Mouse (Mus musculus) frontal cortex, postnatal 14 days (tissue): ENCODE data around the gene Cby1.
"Not testable (repeated sequence)": the region's sequence is repeated elsewhere in the genome, so short reads cannot be mapped to it uniquely, and the experiment has no call there.

Experiments used
- DNase-seq, 2 experiments: peaks; one replicate each; pipeline ENCODE4 v3.0.0; 2022; ENCODE audit warnings: low spot score in 2 of 2

The Cby1 gene

DNA sequence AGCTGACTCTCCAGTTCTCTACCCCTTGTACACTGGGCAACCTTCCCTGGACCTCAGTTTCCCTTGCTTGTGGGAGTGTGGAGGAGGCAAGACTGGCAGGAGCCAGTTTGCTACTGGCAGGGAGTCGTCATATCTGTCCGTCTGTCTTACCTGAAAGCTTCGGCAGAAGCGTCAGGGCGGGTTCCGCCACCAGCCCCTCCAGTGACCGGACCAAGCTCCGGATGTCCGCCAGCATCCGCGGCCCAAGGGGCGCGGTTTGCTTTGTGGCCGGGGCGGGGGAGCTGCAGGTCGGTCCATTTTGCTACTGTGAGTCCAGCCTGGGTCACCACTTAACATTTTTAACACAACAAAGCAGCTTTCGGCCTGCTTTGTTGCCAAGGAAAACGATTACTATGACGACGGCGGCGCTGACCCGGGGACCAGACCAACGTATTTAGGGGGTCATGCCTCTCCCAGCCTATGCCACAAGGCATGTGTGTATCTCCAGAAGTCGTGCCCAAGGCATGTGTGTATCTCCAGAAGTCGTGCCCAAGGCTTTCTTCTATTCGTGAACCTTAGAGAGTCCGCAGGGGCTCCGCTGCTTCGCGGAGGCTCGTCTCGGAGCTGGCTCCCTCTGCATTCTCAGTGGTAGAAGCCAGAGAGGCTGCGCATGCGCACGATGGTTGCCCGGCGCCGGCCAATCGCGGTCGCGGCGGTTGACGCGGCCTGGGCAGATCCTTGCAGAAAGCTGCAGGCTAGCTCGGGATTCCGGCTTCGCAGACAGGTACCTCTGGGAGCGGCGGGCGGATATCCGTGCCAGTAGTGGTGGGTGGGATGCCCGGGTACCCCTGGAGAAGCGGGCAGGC lies at the start of gene Cby1, which contains the start of gene Fam227a:
Gene Cby1 (plus strand): TSS at position 669 of the 845 bp plus-strand sequence.
Gene Fam227a (minus strand): TSS at position 426 of the 845 bp plus-strand sequence.
- DNase-seq = peak; percentile 90 to 96

DNA sequence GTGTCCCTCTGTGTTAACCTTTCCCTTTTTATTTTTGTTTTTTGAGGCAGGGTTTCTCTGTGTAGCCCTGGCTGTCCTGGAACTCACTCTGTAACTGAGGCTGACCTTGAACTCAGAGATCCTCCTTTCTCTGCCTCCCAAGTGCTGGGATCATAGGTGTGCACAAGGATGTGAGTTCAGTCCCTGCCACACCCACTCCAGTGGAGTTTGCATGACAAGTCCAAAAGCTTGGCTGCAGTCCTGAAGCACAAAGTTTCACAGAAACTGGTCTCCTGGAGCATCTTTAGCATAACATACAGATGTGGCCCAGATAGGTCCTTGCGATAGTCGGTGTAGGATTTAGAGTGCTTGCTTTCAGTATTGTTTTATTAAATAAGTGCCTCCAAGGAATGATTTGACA lies 49.8 kb upstream of the Cby1 start:
- no peak for DNase-seq

- no peak for DNase-seq
These were observed 43.5 kb upstream of the Cby1 start for GRCm38 (mm10) chr15:79615501-79615900.

DNA sequence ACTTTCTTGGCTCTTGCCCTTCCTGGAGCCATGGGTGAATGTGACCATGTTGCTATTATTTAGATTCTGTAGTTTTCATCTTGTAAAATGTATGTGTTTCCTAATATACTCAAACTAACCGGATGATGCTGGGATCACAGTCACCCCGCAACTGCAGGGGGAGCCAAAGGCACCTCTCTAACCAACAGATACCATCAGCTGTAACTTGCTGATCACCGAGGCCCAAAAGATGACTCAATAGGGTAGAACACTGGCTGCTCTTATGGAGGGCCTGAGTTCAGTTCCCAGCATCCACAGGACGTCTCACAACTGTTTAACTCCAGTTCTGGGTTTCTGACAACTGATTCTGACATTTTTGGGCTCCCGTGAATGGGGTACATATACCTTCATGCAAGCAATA lies 42.3 kb upstream of the Cby1 start:
- no peak for DNase-seq

DNA sequence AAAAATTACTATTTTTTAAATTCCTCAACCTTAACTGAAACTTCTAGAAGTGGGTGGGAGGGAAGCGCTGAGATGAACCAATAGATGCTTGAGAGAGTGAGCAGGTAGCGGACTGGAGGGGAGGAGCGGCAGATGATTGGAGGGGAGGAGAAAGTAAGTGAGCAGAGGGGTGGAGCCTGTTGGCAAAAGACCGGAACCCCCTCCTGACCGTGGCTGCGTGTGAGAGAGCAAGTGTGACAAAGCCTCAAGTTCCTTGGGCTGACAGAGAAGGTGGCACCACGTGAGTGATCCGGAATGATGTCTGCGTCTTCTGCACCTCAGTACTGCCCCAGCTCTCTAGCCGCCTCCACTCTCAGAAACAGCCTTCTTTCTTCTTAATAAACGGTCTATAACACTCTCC lies 41.9 kb upstream of the Cby1 start:
- no peak for DNase-seq

- no peak for DNase-seq
These were observed 40.5 kb upstream of the Cby1 start for GRCm38 (mm10) chr15:79618456-79618855.

DNA sequence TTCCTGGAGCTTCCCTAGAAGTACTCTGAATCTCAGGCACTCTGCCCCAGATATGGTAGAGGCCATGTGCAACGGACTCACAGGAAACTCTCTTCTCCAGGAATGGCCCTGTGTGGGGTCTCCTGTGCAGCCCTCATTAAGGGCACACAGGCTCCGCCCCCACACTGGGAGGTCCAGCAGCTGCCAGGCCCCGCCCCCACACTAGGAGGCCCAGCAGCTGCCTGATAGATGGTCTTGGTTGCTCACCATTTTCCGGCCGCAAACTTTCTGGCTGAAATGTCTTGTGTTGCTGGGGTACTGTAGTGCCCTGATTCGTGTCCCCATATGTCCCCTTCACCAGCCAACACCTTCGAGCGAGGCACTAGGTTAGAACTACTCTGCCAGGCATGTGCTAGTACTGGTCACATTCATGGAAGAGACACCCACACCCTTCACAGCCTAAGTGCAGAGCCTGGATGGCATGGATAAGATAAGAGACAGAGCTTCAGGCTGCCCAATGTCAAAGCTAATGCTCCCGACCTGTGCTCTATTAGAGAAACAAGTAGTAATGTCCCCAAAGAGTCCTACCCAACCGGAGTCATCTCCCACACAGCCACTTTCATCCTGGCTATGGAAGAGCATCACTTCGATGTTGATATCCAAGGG lies 39.1 kb upstream of the Cby1 start:
- DNase-seq = no peak

DNA sequence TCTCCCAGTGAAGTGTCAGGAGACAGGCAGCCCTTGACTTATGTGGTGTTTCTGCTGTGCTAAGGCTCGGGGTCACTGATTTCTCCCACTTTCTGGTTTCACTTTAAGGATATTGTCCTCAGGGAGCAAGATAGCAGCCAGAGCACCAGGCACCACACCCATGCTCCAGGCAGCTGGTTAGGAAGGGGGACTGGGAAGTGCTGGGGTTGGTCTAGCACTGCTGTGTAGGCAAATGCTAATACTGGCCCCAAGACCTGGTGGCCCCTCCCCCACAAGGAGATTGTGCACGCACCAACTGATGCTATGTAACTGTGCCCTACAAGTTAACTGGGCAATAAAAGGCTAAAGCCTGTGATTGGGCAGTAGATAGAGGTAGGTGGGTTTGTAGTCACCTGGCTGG lies 28.5 kb upstream of the Cby1 start:
- DNase-seq = no peak

DNA sequence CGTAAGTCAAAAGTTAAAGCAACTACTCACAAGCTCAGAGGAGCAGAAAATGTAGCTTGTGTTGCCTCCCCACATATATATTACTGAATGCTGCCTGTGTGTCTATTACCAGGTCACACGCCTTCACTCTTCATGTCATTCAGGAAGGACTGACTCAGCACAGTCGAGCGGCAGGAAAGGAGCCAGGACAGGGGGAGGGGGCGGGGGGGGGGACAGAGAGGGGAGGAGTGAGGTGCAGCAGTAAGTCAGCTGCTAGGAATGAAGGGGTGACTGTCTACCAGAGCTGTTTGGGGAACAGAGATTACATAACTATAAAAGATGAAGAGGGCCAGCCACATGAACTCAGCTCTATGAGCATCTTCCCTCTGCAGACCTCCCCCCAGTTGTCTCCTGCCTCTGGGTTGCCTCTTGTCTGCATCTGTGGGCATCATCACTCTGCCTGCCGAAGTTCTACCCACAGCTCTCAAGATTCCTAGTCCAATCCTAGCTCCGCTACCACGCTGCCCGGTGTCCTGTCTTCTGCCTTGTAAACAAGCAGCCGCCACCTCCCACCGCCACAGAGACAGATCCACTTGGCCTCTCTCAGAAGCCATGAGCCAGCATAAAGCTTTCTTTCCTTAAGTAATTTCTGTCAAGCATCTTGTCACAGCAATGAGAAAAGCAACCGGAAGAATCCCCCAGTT lies 17.7 kb upstream of the Cby1 start:
- DNase-seq = no peak

- DNase-seq = no peak
These were observed 13.5 kb upstream of the Cby1 start for GRCm38 (mm10) chr15:79645483-79645882.

DNA sequence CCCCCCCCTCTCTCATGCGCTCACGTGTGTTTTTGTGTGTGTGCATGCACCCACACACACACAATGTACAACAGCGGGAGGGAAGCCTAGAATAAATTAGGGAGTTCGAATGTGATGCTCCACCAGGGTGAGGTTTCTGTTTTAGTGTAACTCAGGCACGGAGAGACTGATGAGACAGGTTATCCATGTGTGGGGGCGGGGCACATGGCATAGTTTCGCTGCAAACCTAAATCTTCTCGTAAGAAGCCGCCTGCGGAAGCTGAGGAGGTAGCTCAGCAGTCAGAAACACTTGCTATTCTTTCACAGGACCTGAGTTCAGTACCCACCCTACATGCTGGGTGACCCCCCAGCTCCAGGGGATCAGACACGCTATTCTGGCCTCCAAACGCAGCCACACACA lies 10.9 kb upstream of the Cby1 start:
- DNase-seq = no peak

DNA sequence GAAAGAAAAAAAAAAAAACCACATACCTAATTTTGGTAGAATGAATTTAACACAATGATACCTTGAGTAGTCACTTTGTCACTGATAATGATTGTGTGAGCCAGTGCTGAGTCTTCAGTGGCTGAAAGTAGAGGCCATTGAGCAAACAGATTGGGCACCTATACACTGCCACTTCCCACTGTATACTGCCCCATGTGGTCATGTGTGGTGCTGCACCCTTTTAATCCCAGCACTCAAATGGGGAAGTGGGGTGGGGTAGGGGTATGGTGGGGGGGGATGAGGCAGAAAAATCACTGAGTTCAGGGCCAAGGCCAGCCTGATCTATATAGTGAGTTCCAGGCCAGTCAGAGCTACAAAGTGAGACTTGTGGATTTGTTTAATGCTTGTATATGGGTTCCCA lies 8.4 kb upstream of the Cby1 start:
- no peak for DNase-seq

- no peak for DNase-seq
These were observed 7.5 kb upstream of the Cby1 start for GRCm38 (mm10) chr15:79651481-79651880.

- peak in 1 of 2 experiments; percentile 19 for DNase-seq
These were observed 2.5 kb upstream of the Cby1 start for GRCm38 (mm10) chr15:79656451-79656850.

DNA sequence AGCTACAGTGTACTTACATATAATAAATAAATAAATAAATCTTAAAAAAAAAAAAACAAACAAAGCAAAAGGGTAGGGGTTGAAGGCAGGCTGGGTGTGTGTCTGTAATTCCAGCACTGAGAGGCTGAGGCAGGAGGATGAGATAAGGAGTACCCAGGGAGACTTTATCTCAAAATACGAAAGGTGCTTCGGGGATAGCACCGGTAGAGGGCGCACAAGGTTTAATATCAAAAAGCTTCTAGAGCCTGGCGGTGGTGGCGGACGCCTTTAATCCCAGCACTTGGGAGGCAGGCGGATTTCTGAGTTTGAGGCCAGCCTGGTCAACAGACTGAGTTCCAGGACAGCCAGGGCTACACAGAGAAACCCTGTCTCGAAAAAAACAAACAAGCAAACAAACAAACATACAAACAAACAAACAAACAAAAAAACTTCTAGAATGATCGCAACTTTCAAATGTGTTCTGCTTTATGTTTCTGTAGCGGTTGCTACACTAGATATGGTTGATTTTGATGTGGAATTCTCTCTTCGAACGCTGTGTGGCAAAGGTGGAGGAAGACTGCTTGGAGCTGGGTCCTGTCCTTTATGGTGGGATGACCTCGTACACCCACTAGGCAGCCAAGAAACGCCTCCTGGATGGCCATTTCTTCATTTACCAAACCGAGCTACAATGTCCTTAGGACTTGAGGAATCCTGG lies 1.0 kb upstream of the Cby1 start:
- DNase-seq = peak; percentile 72 to 85

DNA sequence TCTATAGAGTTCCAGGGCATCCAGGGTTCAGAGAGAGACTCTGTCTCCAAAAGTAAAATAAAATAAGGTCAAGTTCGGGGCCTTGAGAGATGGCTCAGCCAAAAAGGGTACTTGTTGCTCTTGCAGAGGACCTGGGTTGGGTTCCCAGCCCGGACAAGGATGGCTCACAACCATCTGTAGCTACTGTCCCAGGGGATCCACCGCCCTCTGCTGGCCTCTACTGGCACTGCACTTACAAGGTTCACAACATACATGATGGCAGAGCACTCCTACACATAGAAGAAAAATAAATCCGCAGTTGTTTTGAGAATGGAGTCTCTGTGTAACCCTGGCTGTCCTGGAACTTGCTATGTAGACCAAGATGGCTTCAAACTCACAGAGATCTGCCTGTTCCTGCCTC lies 2.9 kb downstream of the Cby1 start:
- DNase-seq = no peak

- no peak for DNase-seq
These were observed 5.7 kb downstream of the Cby1 start for GRCm38 (mm10) chr15:79664666-79665065.

- DNase-seq = no peak
These were observed 10.2 kb downstream of the Cby1 start for GRCm38 (mm10) chr15:79669195-79669594.

- peak; percentile 81 to 82 for DNase-seq
These were observed 11.4 kb downstream of the Cby1 start, which contains the start of gene Tomm22 for GRCm38 (mm10) chr15:79670249-79670971. Gene Tomm22 (plus strand): TSS chr15:79670861.

- no peak for DNase-seq
These were observed 11.9 kb downstream of the Cby1 start for GRCm38 (mm10) chr15:79670972-79671299.

GRCm38 (mm10) chr15:79671828-79672348 lies 12.9 kb downstream of the Cby1 start:
- DNase-seq = not testable (repeated sequence)
